Mouse (Mus musculus) limb, embryonic 14.5 days (tissue): ENCODE data around the gene Shmt2. TPM values are rescaled to one million over a fixed set of nuclear protein-coding genes. Genes with fewer than 3 reads are reported as not detected.

Experiments
- ATAC-seq: fragments of 200-750 bp; cut with Nextera tagmentation; 2 replicates; pipeline ENCODE4 v1.8.0; 2017; ENCODE audit warnings: low read depth, moderate number of reproducible peaks, moderate TSS enrichment; ENCODE audit not compliant: low FRiP score
- DNase-seq: peaks from one replicate; pipeline ENCODE4 v3.0.0-alpha.2; 2015; ENCODE audit warnings: low spot score
- H3K27ac ChIP-seq: fragments of 300-500 bp; sonication (generic); replicated peaks from 2 replicates; pipeline ENCODE4 v1.5.1; 2014; ENCODE audit warnings: low read depth, mild to moderate bottlenecking, low read length, moderate library complexity, mixed read lengths
- H3K27me3 ChIP-seq: fragments of 300-500 bp; sonication (generic); 2 replicates; pipeline ENCODE4 v1.6.1; 2014; ENCODE audit warnings: low read length, mixed read lengths; ENCODE audit not compliant: control insufficient read depth, insufficient read depth
- H3K36me3 ChIP-seq: fragments of 300-500 bp; sonication (generic); 2 replicates; pipeline ENCODE4 v1.6.1; 2014; ENCODE audit warnings: mild to moderate bottlenecking, low read length, moderate library complexity, mixed read lengths; ENCODE audit not compliant: control insufficient read depth, insufficient read depth
- H3K4me1 ChIP-seq: fragments of 300-500 bp; sonication (generic); 2 replicates; pipeline ENCODE4 v1.6.1; 2014; ENCODE audit warnings: antibody characterized with exemption, low read length, mixed read lengths; ENCODE audit not compliant: control insufficient read depth, insufficient read depth
- H3K4me2 ChIP-seq: fragments of 300-500 bp; sonication (generic); replicated peaks from 2 replicates; pipeline ENCODE4 v1.6.1; 2014; ENCODE audit warnings: low read depth, mild to moderate bottlenecking, low read length, moderate library complexity; ENCODE audit not compliant: severe bottlenecking
- H3K4me3 ChIP-seq: fragments of 300-500 bp; sonication (generic); replicated peaks from 2 replicates; pipeline ENCODE4 v1.5.1; 2014; ENCODE audit warnings: low read length
- H3K9ac ChIP-seq: fragments of 300-500 bp; sonication (generic); 2 replicates; pipeline ENCODE4 v1.6.1; 2014; ENCODE audit warnings: mild to moderate bottlenecking, low read depth, low read length, moderate library complexity; ENCODE audit not compliant: severe bottlenecking
- H3K9me3 ChIP-seq: fragments of 300-500 bp; sonication (generic); 2 replicates; pipeline ENCODE4 v1.6.1; 2016; ENCODE audit warnings: low read length; ENCODE audit not compliant: control insufficient read depth
- POLR2A ChIP-seq: fragments of 200-500 bp; IDR thresholded peaks from 2 replicates; pipeline ENCODE4 v1.8.0; 2012; ENCODE audit warnings: inconsistent platforms, mild to moderate bottlenecking, moderate library complexity, borderline replicate concordance; ENCODE audit not compliant: insufficient read depth, insufficient read length; ENCODE audit errors: extremely low read depth
- WGBS: fragments of 180-500 bp; shearing (Covaris S2); extraction: QIAGEN DNeasy Blood & Tissue Kit; methylation state at CpG from one replicate; pipeline ENCODE4 v1.1.7; 2014; 5-methylcytosine and 5-hydroxymethylcytosine counted together
- polyA plus RNA-seq, 2 experiments: library from polyadenylated mRNA; depleted of rRNA in 1 of 2; stranded (reverse) in 1 of 2; unstranded in 1 of 2; fragments of >200 nt; fragmentation: Nextera tagmentation in 1 of 2; extraction: Ambion mirVana in 1 of 2; gene quantifications; 2 replicates each; pipeline versions ENCODE4 v1.2.1 to v1.2.3; 2012 to 2014

Shmt2 gene
- polyA plus RNA-seq, 2 experiments = 89.4 to 146 TPM

GRCm38 (mm10) chr10:127511634-127512306 is 10.5 kb downstream of the Shmt2 start:
- Histone ChIP-seq H3K4me3 (peak overlapping the region; percentile 46), H3K27ac (no peak overlapping the region), H3K9me3 (no peaks in the 10 kb centered on the region), H3K9ac (peak overlapping the region; percentile 17; the same call in 1 of the 2 replicates), H3K36me3 (no peaks in the 10 kb centered on the region), H3K27me3 (peaks cover 67% of the 10 kb centered on the region), H3K4me2 (peak overlapping the region; percentile 94), H3K4me1 (peaks cover 47% of the 10 kb centered on the region)
- no peak for TF ChIP-seq POLR2A
- ATAC-seq (no peak), DNase-seq (no peak)
- WGBS = under 1% methylated on average over 42 of the region's 46 CpGs

- no peak for TF ChIP-seq POLR2A
- Histone ChIP-seq H3K4me2 (peak overlapping the region; percentile 94), H3K9ac (no peak overlapping the region), H3K4me1 (peaks cover 42% of the 10 kb centered on the region), H3K9me3 (no peaks in the 10 kb centered on the region), H3K27me3 (peaks cover 62% of the 10 kb centered on the region), H3K4me3 (peak overlapping the region; percentile 46), H3K36me3 (no peaks in the 10 kb centered on the region), H3K27ac (no peak overlapping the region)
- no peak for ATAC-seq
- WGBS = 7% methylated on average over 11 of the region's 11 CpGs
- no peak for DNase-seq
Measured at GRCm38 (mm10) chr10:127510895-127511617, 11.2 kb downstream of the Shmt2 start.

GRCm38 (mm10) chr10:127509837-127510701 is 12.2 kb downstream of the Shmt2 start:
- H3K4me3 ChIP-seq = peak overlapping the region; percentile 33
- peak overlapping the region; percentile 71 for H3K4me2 ChIP-seq
- WGBS = 10% methylated on average over 17 of the region's 17 CpGs
- no peaks in the 10 kb centered on the region for H3K9me3 ChIP-seq
- ATAC-seq (no peak), DNase-seq (no peak)
- no peak for TF ChIP-seq POLR2A
- peaks cover 42% of the 10 kb centered on the region for H3K4me1 ChIP-seq
- H3K36me3 ChIP-seq = no peaks in the 10 kb centered on the region
- H3K27me3 ChIP-seq = peaks cover 52% of the 10 kb centered on the region
- H3K9ac ChIP-seq = no peak overlapping the region
- H3K27ac ChIP-seq = no peak overlapping the region

DNA sequence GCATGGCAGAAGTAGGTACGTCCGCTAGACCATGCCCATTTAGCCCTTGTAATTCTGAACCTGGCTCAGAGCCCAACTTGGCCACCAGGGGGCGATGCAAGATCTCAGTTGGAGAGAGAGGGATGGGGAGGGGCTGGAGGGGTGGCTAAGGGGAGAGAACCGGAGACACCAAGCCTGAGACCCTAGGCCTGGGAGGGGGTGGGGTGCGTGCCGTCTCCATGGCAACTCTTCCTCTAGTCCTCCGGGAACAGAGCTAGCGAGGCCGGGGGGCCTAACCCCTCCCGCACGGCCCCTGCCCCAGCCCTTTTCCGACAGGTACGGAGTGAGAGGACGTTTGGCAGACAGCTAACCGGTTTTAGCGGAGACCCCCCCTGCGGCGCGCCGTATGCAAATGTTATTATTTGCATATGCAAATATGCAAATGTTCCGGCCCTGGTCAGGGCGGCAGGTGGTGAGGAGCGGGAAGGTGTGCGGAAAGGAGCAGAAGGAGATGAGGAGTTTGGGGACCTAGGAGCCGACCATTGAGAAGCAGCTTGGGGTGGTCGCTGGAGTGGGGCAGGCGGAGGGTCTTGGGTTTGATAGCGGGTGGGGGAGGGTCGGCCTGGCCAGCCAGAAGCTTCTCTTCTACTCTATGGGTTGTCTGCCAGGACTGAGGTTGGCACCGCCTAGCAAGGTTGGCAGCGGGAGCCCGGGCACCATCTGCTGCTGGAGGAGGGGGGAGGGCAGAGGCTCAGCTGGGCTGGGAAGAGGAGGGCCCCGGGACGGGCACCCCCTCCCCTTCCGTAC is 13.0 kb downstream of the Shmt2 start:
- no peak for TF ChIP-seq POLR2A

More for the DNA sequence above, 13.0 kb downstream of the Shmt2 start:
- Histone ChIP-seq H3K4me1 (peaks cover 37% of the 10 kb centered on the region), H3K9me3 (no peaks in the 10 kb centered on the region), H3K27ac (no peak overlapping the region), H3K4me2 (peak overlapping the region; percentile 71), H3K4me3 (peak overlapping the region; percentile 33), H3K9ac (no peak overlapping the region), H3K36me3 (no peaks in the 10 kb centered on the region), H3K27me3 (peaks cover 44% of the 10 kb centered on the region)
- ATAC-seq (peak; percentile 57), DNase-seq (peak; percentile 82)
- under 1% methylated on average over 35 of the region's 35 CpGs for WGBS
